Mouse (Mus musculus) MN1 (cell line): ENCODE data around the gene Rps19.
A peak's percentile ranks its signal among the peaks of the same experiment; 100 is the strongest.

Source experiments
- DNase-seq: peaks from one replicate; pipeline ENCODE4 v3.0.0-alpha.2; 2016; ENCODE audit warnings: low spot score

Gene Rps19

GRCm38 (mm10) chr7:24902630-24903443 is 18.7 kb downstream of the Rps19 start, which contains the start of gene Arhgef1:
Gene Arhgef1, plus strand, starts transcription at chr7:24902912.
- DNase-seq: peak; percentile 60

DNA sequence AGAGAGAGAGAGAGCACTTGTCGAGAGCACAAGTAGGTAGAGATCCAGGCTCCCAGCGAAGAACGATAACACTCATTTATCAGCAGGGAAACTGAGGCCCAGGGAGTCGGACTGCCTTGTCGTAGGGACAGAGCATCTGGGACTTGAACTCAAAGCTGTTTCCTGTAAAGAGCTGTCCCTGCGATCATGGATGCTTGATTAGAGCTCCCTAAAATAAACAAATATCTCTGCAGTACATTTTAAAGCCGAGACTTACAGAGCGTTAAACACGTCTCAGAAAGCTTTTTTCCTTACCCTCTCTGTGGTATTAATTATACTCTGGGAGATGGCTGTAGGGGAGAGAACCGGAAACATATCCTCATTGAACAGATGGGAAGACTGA is 19.3 kb downstream of the Rps19 start:
- DNase-seq: no peak

DNA sequence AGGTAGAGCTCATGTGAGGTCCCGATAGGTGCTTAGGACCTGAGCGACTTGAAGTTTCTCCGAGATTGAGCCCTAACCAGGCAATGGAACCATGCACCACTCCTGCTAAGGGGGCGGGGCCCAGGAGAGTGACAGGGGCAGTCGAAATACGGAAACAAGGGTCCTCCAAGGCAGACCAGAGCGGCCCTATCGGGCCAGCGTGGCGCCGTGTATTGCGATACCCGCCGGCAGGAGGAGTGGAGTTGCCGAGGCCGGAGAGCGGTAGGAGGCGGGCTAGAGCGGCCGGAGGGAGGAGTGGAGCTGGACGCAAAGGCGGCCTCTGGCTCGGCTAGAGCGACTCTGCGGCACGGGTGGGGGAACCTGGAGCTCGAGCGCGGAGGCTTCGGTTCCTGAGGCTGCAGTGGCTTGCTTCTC is 19.9 kb downstream of the Rps19 start:
- DNase-seq: peak; percentile 96

GRCm38 (mm10) chr7:24904936-24905335 is 20.8 kb downstream of the Rps19 start:
- DNase-seq: peak; percentile 83

- peak; percentile 15 for DNase-seq
Observed at GRCm38 (mm10) chr7:24906551-24906950, 22.4 kb downstream of the Rps19 start.

DNA sequence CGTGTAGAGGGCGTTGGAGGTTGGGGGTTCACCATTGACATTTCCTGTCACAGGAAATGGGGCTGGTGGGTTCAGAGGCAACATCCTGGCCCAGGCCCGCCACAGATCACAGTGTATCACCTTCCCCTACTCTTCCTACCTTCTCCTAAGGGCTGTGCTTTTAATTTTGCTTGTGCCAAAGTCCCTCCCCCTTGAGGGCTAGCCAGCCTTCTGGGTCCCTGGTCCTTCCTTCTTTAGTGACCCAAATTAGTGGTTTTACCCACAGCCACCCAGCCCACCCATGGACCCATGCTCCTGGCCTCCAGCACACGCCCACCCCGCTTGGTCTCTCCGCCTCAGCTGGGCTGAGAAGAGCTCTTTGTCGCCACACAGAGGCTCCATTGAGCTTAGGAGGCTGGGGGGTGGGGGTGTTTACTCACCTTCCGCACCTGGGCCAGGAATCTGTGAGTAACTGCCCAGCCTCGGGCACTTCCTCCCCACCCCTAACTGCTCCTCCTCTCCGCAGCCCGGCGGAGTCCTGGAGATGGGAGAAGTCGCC is 23.1 kb downstream of the Rps19 start:
- no peak for DNase-seq

GRCm38 (mm10) chr7:24912480-24912879 is 28.3 kb downstream of the Rps19 start:
- no peak for DNase-seq

- DNase-seq: no peak
Observed at GRCm38 (mm10) chr7:24918763-24919323, 34.7 kb downstream of the Rps19 start.

DNA sequence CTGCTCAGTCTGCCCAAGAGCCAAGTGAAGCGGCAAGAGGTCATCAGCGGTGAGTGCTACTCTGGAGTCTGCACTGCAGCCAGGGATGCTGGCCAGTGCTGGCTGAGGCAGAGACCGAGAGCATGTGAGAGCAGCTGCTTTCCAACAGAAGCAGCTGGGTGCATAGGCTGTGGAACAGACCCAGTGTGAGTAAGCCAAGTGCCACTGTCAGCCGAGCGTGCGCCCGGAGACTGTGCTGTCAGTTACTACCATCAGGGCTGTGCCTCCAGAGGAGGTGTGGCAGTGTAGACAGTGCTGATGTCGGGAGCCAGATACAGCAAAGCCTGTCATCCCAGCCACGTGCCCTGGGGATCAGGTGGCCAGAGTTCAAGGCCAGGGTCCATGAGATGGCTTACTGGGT is 35.6 kb downstream of the Rps19 start:
- no peak for DNase-seq

DNA sequence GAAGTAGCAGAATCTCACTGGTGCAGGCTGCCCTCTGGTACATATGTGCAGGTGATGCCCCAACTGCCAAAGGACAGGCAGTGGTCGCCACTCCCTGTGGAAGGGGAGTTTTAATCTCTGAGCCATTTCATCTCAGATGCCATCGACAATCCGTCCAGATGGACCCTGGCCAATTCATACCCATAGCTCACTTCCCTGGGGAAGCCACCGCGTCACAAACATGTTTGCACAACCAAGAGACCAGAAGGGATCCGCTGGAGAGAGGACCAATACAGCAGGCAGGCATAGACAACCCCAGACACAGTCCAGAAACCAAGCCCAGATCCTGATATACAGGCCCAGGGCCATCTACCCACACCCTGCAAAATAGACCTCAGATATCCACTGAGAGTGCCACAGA is 46.3 kb downstream of the Rps19 start:
- no peak for DNase-seq

DNA sequence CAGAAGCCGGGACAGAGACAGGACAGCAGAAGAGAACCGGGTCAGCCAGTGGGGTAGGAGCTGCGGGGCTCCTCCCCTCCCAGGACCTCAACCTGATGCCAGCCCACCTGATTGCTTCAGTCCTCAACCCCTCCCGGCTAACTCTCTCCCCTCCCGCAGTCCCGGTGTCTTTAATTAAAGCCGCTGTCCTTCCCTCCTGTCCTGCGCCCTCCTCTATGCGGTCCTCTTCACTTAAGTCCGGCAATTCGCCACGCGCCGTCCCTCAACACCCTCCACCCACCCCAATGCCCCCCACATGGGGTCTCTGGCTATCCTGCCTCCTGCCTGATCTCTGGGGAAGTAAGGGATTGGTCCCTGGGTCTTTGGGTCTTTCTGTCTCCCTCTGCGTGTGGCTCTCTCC is 47.5 kb downstream of the Rps19 start:
- DNase-seq: no peak
